Mouse (Mus musculus) cerebellum, adult 2 months (tissue): ENCODE measurements around the gene Ccdc155.

ENCODE experiments used
- CTCF ChIP-seq: fragments of 200-500 bp; IDR thresholded peaks from 2 replicates; pipeline ENCODE4 v1.5.1; 2011; ENCODE audit warnings: low read depth, mild to moderate bottlenecking, control low read depth, low read length, moderate library complexity, borderline replicate concordance; ENCODE audit not compliant: insufficient read depth
- POLR2A ChIP-seq: fragments of 200-500 bp; IDR thresholded peaks from 2 replicates; pipeline ENCODE4 v1.6.1; 2011; ENCODE audit warnings: low read length, control low read depth, borderline replicate concordance; ENCODE audit not compliant: insufficient read depth

DNA sequence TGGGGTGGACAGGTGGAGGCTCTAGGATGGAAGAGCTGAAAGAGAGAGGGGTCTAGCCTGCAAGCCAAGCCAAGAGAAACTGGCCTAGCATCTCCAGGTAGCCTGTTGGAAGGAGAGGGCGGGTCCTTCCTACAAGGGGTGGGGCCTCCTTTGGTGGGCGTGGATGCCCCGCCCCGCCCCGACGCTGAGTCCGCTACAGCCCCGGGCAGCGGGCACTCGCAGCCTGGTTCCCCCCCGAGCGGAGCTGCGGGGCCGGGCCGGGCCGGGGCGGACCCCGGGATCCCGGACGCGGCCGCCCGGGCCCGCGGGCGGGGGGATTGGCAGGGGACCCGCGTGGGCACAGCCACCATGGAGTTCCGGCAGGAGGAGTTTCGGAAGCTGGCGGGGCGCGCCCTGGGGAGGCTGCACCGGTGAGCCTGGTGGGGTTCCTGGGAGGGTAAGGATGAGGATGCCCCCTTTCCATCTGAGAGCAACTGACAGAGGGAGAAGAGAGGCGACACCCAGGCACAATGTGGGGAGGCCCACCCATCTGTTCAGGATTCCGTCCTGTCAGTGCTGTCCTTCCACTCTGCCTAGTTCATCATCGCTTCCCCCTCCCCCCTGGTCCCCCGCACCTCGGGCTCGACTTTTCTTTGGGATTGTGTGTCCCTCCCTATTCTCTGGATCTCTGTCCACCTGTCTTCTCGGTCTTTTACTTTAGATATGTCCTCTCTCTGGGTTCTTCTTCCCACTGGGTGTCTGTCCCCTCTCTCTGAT is 40.8 kb downstream of the Ccdc155 start, which contains the start of gene Slc17a7:
- TF ChIP-seq POLR2A: peak; percentile 65
- no peak for TF ChIP-seq CTCF
